Mouse (Mus musculus) ovary, adult 10 weeks (tissue): Measurements from ENCODE around the gene Slc18b1. TPM values are rescaled to one million over a fixed set of nuclear protein-coding genes. Genes with fewer than 3 reads are reported as not detected.

Experiments
- polyA plus RNA-seq: library from polyadenylated mRNA; stranded (reverse); fragments of 350-450 nt; fragmentation: Illumina TruSeq; extraction: RNeasy Lipid Tissue Mini Kit (QIAGEN cat#74804); gene quantifications from one replicate; pipeline ENCODE4 v1.2.3, GENCODE M21; 2014

The Slc18b1 gene
- 20.2 TPM for polyA plus RNA-seq

GRCm38 (mm10) chr10:23796551-23797503 is at the start of gene Slc18b1:
TSS of gene Slc18b1 (plus strand) at chr10:23796986.

GRCm38 (mm10) chr10:23787062-23787821 is 9.5 kb upstream of the Slc18b1 start, which contains the start of gene Rps12:
TSS of gene Rps12 (minus strand) at chr10:23787275.

GRCm38 (mm10) chr10:23851228-23851912 is 54.6 kb downstream of the Slc18b1 start, which contains the start of gene Vnn3:
TSS of gene Vnn3 (plus strand) at chr10:23851462.

Other genes starting within 250 kb of the Slc18b1 start
- 507 TPM for gene Rps12, start 9.7 kb upstream of the Slc18b1 start, polyA plus RNA-seq
- 0.74 TPM for gene Vnn3, start 54.5 kb downstream of the Slc18b1 start, polyA plus RNA-seq
- gene Vnn1, start 97.7 kb downstream of the Slc18b1 start, polyA plus RNA-seq = 71.7 TPM
- not detected for gene Taar1, start 123.4 kb downstream of the Slc18b1 start, polyA plus RNA-seq
- not detected for gene Taar2, start 141.6 kb downstream of the Slc18b1 start, polyA plus RNA-seq
- gene Taar3, start 152.6 kb downstream of the Slc18b1 start, polyA plus RNA-seq = not detected
- not detected for gene Taar4, start 163.5 kb downstream of the Slc18b1 start, polyA plus RNA-seq
- not detected for gene Taar5, start 173.7 kb downstream of the Slc18b1 start, polyA plus RNA-seq
- not detected for gene Taar6, start 188.7 kb downstream of the Slc18b1 start, polyA plus RNA-seq
- not detected for gene Taar7a, start 196.5 kb downstream of the Slc18b1 start, polyA plus RNA-seq
- gene Taar7b, start 203.0 kb downstream of the Slc18b1 start, polyA plus RNA-seq = not detected
- gene Taar7d, start 230.2 kb downstream of the Slc18b1 start, polyA plus RNA-seq = not detected
- not detected for gene Taar7e, start 240.6 kb downstream of the Slc18b1 start, polyA plus RNA-seq